Mouse (Mus musculus) bone marrow macrophage, adult 2 months (primary cell): Measurements from ENCODE around the gene Kcnk13.

Experiments
- CTCF ChIP-seq: IDR thresholded peaks from 2 replicates; pipeline ENCODE4 v1.5.1; 2012; ENCODE audit warnings: low read depth, mild to moderate bottlenecking, low read length, moderate library complexity
- POLR2A ChIP-seq: IDR thresholded peaks from 2 replicates; pipeline ENCODE4 v1.6.1; 2012; ENCODE audit warnings: mild to moderate bottlenecking, low read depth, low read length, borderline replicate concordance

DNA sequence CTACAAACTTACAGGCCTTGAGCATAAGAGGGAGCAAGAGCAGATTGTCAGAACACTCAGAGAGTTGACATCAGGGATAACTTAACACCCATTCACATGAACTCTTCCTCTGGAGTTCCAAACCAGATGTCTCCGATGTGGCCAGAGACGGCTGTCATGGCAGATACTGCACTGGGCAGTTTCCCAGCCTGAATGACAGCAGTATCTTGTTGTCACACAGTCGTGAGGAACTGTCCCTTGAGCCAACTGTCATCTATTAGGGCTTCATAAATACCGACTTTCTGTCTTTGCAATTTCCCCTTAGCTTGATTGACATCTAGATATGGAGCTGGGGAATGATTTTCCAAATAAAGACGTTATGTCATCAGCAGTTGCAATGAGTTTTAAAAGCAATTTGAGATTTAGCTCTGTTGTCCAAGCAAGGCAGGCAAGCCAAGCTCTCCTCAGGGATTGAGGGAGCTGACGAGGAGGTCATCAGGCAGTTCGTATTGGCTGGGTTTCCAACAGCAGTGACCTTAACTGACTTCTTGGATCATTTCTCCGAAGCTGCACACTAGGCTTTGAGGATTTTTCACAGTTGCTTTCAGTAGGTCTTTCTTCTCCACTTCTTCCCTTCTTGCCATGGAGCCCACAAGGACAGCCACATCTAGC lies 115.5 kb downstream of the Kcnk13 start:
- TF ChIP-seq CTCF (no peak), POLR2A (no peak)
